Mouse (Mus musculus) adrenal gland, postnatal 25 days (tissue): Measurements from ENCODE around the gene Ndufb10. TPM values are rescaled to one million over a fixed set of nuclear protein-coding genes. Genes with fewer than 3 reads are reported as not detected.

Experiments
- total RNA-seq: library from RNA; stranded (reverse); gene quantifications from 2 replicates; pipeline ENCODE4 v1.2.3, GENCODE M21; 2021

The Ndufb10 gene
- total RNA-seq, 1 experiment from 2014 or later: 230 TPM

Other genes starting within 250 kb of the Ndufb10 start
- 29.7 and 37.3 TPM in 2 replicates for gene Mlst8, start 245.4 kb downstream of the Ndufb10 start, total RNA-seq
- 26.2 and 60.8 TPM in 2 replicates for gene Caskin1, start 235.9 kb downstream of the Ndufb10 start, total RNA-seq
- 105 and 133 TPM in 2 replicates for gene Traf7, start 196.5 kb downstream of the Ndufb10 start, total RNA-seq
- 1.3 and 1.4 TPM in 2 replicates for gene Rab26, start 190.3 kb downstream of the Ndufb10 start, total RNA-seq
- 45.2 and 65.8 TPM in 2 replicates for gene Pkd1, start 174.6 kb downstream of the Ndufb10 start, total RNA-seq
- 108 and 138 TPM in 2 replicates for gene Tsc2, start 91.8 kb downstream of the Ndufb10 start, total RNA-seq
- gene Nthl1, start 91.8 kb downstream of the Ndufb10 start, total RNA-seq: 7.2 and 12.6 TPM in 2 replicates
- gene Slc9a3r2, start 74.2 kb downstream of the Ndufb10 start, total RNA-seq: 53.4 and 63.5 TPM in 2 replicates
- not detected in 2 replicates for gene Npw, start 66.0 kb downstream of the Ndufb10 start, total RNA-seq
- 53.9 and 54.7 TPM in 2 replicates for gene Zfp598, start 54.8 kb downstream of the Ndufb10 start, total RNA-seq
- gene Syngr3, start 34.5 kb downstream of the Ndufb10 start, total RNA-seq: 1.2 and 2.1 TPM in 2 replicates
- gene Gfer, start 28.3 kb downstream of the Ndufb10 start, total RNA-seq: 30.5 and 33.5 TPM in 2 replicates
- gene Noxo1, start 28.2 kb downstream of the Ndufb10 start, total RNA-seq: 4.5 and 6.5 TPM in 2 replicates
- gene Tbl3, start 16.8 kb downstream of the Ndufb10 start, total RNA-seq: 33.3 and 39.6 TPM in 2 replicates
- gene Rnf151, start 6.4 kb downstream of the Ndufb10 start, total RNA-seq: 0.27 and 0.81 TPM in 2 replicates
- gene Rps2, start 6.4 kb downstream of the Ndufb10 start, total RNA-seq: 579 and 669 TPM in 2 replicates
- gene Rpl3l, start 3.3 kb upstream of the Ndufb10 start, total RNA-seq: 0.24 TPM in 1 of 2 replicates, not detected in the other
- gene Msrb1, start 12.2 kb upstream of the Ndufb10 start, total RNA-seq: 87.5 and 89.3 TPM in 2 replicates
- gene Hs3st6, start 28.5 kb upstream of the Ndufb10 start, total RNA-seq: 2.8 and 3.0 TPM in 2 replicates
- 0.76 and 1.7 TPM in 2 replicates for gene Meiob, start 79.8 kb upstream of the Ndufb10 start, total RNA-seq
- gene Hagh, start 115.7 kb upstream of the Ndufb10 start, total RNA-seq: 88.2 and 124 TPM in 2 replicates
- 34.6 and 35.5 TPM in 2 replicates for gene Fahd1, start 125.9 kb upstream of the Ndufb10 start, total RNA-seq
- 1.5 and 3.0 TPM in 2 replicates for gene Igfals, start 141.5 kb upstream of the Ndufb10 start, total RNA-seq
- gene Nubp2, start 161.9 kb upstream of the Ndufb10 start, total RNA-seq: 55.1 and 55.9 TPM in 2 replicates
- 29.2 and 30.9 TPM in 2 replicates for gene Spsb3, start 162.2 kb upstream of the Ndufb10 start, total RNA-seq
- gene Eme2, start 170.6 kb upstream of the Ndufb10 start, total RNA-seq: 54.0 and 69.2 TPM in 2 replicates
- 147 and 189 TPM in 2 replicates for gene Mrps34, start 170.6 kb upstream of the Ndufb10 start, total RNA-seq
- 85.2 and 112 TPM in 2 replicates for gene Nme3, start 172.0 kb upstream of the Ndufb10 start, total RNA-seq
- gene Mapk8ip3, start 212.5 kb upstream of the Ndufb10 start, total RNA-seq: 157 and 177 TPM in 2 replicates
- 27.0 and 33.1 TPM in 2 replicates for gene Jpt2, start 236.2 kb upstream of the Ndufb10 start, total RNA-seq